Mouse (Mus musculus) small intestine, adult 2 months (tissue): ENCODE measurements around the gene Ubald1. TPM values are rescaled to one million over a fixed set of nuclear protein-coding genes. Genes with fewer than 3 reads are reported as not detected.

Experiments
- H3K27ac ChIP-seq: fragments of 200-500 bp; 2 replicates; pipeline ENCODE4 v1.5.1; 2012; ENCODE audit warnings: low read depth, low read length, control low read depth, inconsistent platforms; ENCODE audit not compliant: insufficient read depth
- H3K27me3 ChIP-seq: fragments of 200-500 bp; 2 replicates; pipeline ENCODE4 v1.6.1; 2012; ENCODE audit warnings: mild to moderate bottlenecking, moderate library complexity, low read length, inconsistent platforms; ENCODE audit not compliant: control insufficient read depth, insufficient read depth
- H3K36me3 ChIP-seq: fragments of 200-500 bp; 2 replicates; pipeline ENCODE4 v1.6.1; 2012; ENCODE audit warnings: mild to moderate bottlenecking, low read length, control low read depth, inconsistent platforms; ENCODE audit not compliant: control insufficient read depth, insufficient read depth
- H3K4me1 ChIP-seq: fragments of 200-500 bp; 2 replicates; pipeline ENCODE4 v1.6.1; 2012; ENCODE audit warnings: low read length, inconsistent platforms, mixed read lengths; ENCODE audit not compliant: control insufficient read depth, insufficient read depth, insufficient read length
- H3K4me3 ChIP-seq: fragments of 200-500 bp; 2 replicates; pipeline ENCODE4 v1.5.1; 2012; ENCODE audit warnings: low read depth, mild to moderate bottlenecking, control low read depth, inconsistent platforms, low read length, moderate library complexity
- CTCF ChIP-seq: fragments of 200-500 bp; IDR thresholded peaks from 2 replicates; pipeline ENCODE4 v1.5.1; 2012; ENCODE audit warnings: low read depth, mild to moderate bottlenecking, control low read depth, inconsistent platforms, low read length, moderate library complexity, mixed read lengths; ENCODE audit not compliant: insufficient replicate concordance, insufficient read length; ENCODE audit errors: extremely low read depth
- POLR2A ChIP-seq: fragments of 200-500 bp; IDR thresholded peaks from 2 replicates; pipeline ENCODE4 v1.6.1; 2012; ENCODE audit warnings: low read depth, mild to moderate bottlenecking, control low read depth, inconsistent platforms, low read length, moderate library complexity
- WGBS: fragments of 180-500 bp; shearing (Covaris S2); methylation state at CpG from one replicate; pipeline ENCODE4 v1.1.7; 2018; 5-methylcytosine and 5-hydroxymethylcytosine counted together
- polyA plus RNA-seq: library from polyadenylated mRNA; depleted of rRNA; stranded (reverse); fragments of >200 nt; gene quantifications from 2 replicates; pipeline ENCODE4 v1.2.3, GENCODE M21; 2012

The Ubald1 gene
- polyA plus RNA-seq, 1 experiment = 37.1 TPM

- Histone ChIP-seq H3K4me1 (no peaks in the 10 kb centered on the region), H3K4me3 (no peak overlapping the region), H3K27me3 (no peaks in the 10 kb centered on the region), H3K27ac (no peak overlapping the region), H3K36me3 (peaks cover 8% of the 10 kb centered on the region)
- TF ChIP-seq CTCF = no peak
- TF ChIP-seq POLR2A = no peak
- 25% methylated on average over 7 of the region's 7 CpGs for WGBS
Measured at GRCm38 (mm10) chr16:4866101-4866695, 13.9 kb downstream of the Ubald1 start.

- H3K4me3 ChIP-seq = no peak overlapping the region
- no peaks in the 10 kb centered on the region for H3K4me1 ChIP-seq
- TF ChIP-seq POLR2A = no peak
- no peak for TF ChIP-seq CTCF
- 82% methylated on average over 8 of the region's 8 CpGs for WGBS
- no peak overlapping the region for H3K27ac ChIP-seq
- no peaks in the 10 kb centered on the region for H3K27me3 ChIP-seq
- no peaks in the 10 kb centered on the region for H3K36me3 ChIP-seq
Measured at GRCm38 (mm10) chr16:4863742-4864141, 16.4 kb downstream of the Ubald1 start.

- WGBS = 31% methylated on average over 9 of the region's 9 CpGs
Measured at GRCm38 (mm10) chr16:4862863-4863483, 17.1 kb downstream of the Ubald1 start.

GRCm38 (mm10) chr16:4861392-4861791, 18.7 kb downstream of the Ubald1 start:
- Histone ChIP-seq H3K36me3 (no peaks in the 10 kb centered on the region), H3K4me1 (no peaks in the 10 kb centered on the region), H3K27ac (no peak overlapping the region), H3K4me3 (no peak overlapping the region), H3K27me3 (no peaks in the 10 kb centered on the region)
- TF ChIP-seq POLR2A (no peak), CTCF (peak; percentile 30; the same call in 1 of the 2 replicates)
- WGBS = 39% methylated on average over 10 of the region's 10 CpGs

More at GRCm38 (mm10) chr16:4862863-4863483, 17.1 kb downstream of the Ubald1 start:
- no peak for TF ChIP-seq POLR2A
- TF ChIP-seq CTCF = peak; percentile 81
- no peaks in the 10 kb centered on the region for H3K36me3 ChIP-seq
- no peak overlapping the region for H3K27ac ChIP-seq
- no peak overlapping the region for H3K4me3 ChIP-seq
- H3K27me3 ChIP-seq = no peaks in the 10 kb centered on the region
- H3K4me1 ChIP-seq = no peaks in the 10 kb centered on the region

- Histone ChIP-seq H3K36me3 (no peaks in the 10 kb centered on the region), H3K27ac (no peak overlapping the region), H3K4me3 (no peak overlapping the region), H3K4me1 (peaks cover 7% of the 10 kb centered on the region; the same call in 1 of the 2 replicates), H3K27me3 (no peaks in the 10 kb centered on the region)
- 25% methylated on average over 5 of the region's 5 CpGs for WGBS
- no peak for TF ChIP-seq CTCF
- TF ChIP-seq POLR2A = no peak
Measured at GRCm38 (mm10) chr16:4855046-4855650, 25.0 kb downstream of the Ubald1 start.

GRCm38 (mm10) chr16:4850938-4851628, 29.0 kb downstream of the Ubald1 start:
- peaks cover 7% of the 10 kb centered on the region; the same call in 1 of the 2 replicates for H3K4me1 ChIP-seq
- H3K27ac ChIP-seq = no peak overlapping the region
- no peaks in the 10 kb centered on the region for H3K27me3 ChIP-seq
- TF ChIP-seq CTCF (no peak), POLR2A (no peak)
- 90% methylated on average over 5 of the region's 5 CpGs for WGBS
- H3K4me3 ChIP-seq = no peak overlapping the region
- no peaks in the 10 kb centered on the region for H3K36me3 ChIP-seq

GRCm38 (mm10) chr16:4850361-4850760, 29.8 kb downstream of the Ubald1 start:
- Histone ChIP-seq H3K4me3 (no peak overlapping the region), H3K36me3 (no peaks in the 10 kb centered on the region), H3K27ac (no peak overlapping the region), H3K4me1 (peaks cover 3% of the 10 kb centered on the region; the same call in 1 of the 2 replicates), H3K27me3 (no peaks in the 10 kb centered on the region)
- 69% methylated on average over 7 of the region's 7 CpGs for WGBS
- TF ChIP-seq POLR2A = no peak
